Mouse (Mus musculus): ENCODE results near the gene Ppp3ca. TPM values are rescaled to one million over a fixed set of nuclear protein-coding genes. Genes with fewer than 3 reads are reported as not detected.

The Ppp3ca gene
- total RNA-seq (2021): 10 to 100 TPM; 51.0 to 62.6 TPM
- long read RNA-seq, experiment 1, full-length matches to known transcripts: 70 of 96 reads
- long read RNA-seq, experiment 1, partial matches to known transcripts: 6 of 96 reads
- long read RNA-seq, experiment 1, other reads (novel, unspliced or antisense): 20 of 96 reads
- long read RNA-seq, experiment 2, full-length matches to known transcripts: 61 of 71 reads
- long read RNA-seq, experiment 2, partial matches to known transcripts: 4 of 71 reads
- long read RNA-seq, experiment 2, other reads (novel, unspliced or antisense): 6 of 71 reads

DNA sequence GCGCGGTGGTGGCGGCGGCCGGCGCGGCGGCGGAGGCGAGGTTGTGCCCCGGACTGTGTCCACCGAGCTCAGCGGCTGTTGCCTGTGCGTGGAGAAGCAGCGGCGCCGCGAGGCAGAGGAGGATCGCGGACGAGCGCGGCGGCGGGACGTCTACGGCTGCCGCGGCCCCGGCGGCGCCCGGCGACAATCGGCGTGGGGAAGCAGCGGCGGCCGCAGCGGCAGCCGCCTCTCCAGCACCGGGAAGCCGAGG lies at the start of gene Ppp3ca:
TSS of gene Ppp3ca (plus strand) at position 15 of the 250 bp plus-strand sequence.
- no peak for DNase-seq

- peak; percentile 19 for DNase-seq
These were observed 29.2 kb upstream of the Ppp3ca start for GRCm38 (mm10) chr3:136640544-136641230.

DNA sequence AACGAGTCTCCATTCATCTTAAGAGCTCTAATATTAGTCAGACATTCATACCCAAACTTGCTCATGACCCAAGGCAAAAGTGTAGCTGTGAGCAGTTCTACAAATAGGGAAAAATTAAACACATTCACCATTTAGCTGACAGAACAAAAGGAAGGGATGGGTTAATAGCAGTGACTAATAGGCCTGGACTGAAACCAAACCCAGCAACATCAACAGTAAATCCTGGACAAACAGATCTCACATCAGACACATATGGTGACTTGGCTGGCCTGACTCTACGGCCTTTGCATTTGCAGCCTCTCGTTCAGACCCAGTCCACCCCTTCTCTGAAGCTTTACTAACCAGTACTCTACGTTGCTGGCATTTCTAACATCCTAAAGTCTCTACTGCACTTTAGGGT lies 19.0 kb upstream of the Ppp3ca start:
- no peak for DNase-seq

GRCm38 (mm10) chr3:136651496-136651895 lies 18.4 kb upstream of the Ppp3ca start:
- no peak for DNase-seq

- DNase-seq: no peak
These were observed 13.4 kb upstream of the Ppp3ca start for GRCm38 (mm10) chr3:136656460-136657035.

DNA sequence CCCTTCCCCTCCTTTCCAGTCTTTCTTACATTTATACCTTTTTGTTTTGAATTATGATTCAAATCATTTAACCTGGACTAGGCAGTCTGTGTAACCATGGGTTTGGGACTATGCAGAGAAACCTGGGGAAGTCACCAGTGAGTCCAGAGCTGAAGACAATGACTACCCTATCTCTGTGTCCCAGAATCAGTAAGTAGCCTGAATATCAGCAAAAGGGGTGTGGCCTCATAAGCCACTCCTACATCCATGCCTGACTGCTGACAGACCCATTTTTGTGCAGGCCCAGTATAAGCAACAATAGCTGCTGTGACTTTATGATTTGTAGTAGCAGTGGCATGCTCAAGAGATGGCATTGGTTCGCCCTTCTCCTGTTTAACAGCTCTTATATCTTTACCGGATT lies 11.2 kb upstream of the Ppp3ca start:
- no peak for DNase-seq

DNA sequence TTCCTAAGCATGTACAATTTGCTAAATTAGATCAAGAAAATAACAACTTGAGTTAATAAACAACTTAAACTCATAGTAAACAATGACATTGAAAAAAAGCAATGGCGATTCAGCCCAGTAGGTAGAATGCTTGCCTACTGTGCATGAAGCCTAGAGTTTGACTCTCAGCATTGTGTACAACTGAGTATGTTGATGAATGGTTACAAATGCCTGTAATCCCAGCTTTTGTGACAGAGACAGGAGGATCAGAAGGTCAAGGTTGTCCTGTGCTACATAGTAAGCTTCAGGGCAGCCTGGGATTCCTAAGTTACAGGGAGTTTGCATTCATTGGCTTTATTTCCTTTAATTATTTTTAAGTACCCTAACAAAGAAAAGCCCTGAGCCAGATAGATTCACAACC lies 4.8 kb upstream of the Ppp3ca start:
- no peak for DNase-seq

- DNase-seq: peak; percentile 79
These were observed 1.9 kb upstream of the Ppp3ca start for GRCm38 (mm10) chr3:136668072-136668471.

GRCm38 (mm10) chr3:136669231-136670109 lies 454 bp upstream of the Ppp3ca start:
- peak; percentile 100 for DNase-seq

GRCm38 (mm10) chr3:136670360-136671131 lies 622 bp downstream of the Ppp3ca start:
- peak; percentile 81 for DNase-seq

- peak; percentile 88 for DNase-seq
These were observed 1.4 kb downstream of the Ppp3ca start for GRCm38 (mm10) chr3:136671161-136671939.

DNA sequence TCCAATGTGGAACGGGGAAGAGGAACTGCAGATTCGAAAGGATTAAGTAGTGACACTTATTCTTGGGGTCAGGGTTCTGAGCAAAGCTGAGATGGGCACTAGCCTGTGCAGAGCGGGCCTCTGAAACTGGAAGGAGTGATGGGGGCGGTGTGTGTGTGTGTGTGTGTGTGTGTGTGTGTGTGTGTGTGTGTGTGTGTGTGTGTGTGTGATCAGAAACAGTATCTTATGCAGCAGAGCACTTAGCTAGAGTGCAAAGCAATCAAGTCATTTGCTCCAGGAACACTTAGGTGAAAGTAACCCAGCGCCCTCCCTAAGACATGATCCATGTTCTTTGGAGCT lies 2.0 kb downstream of the Ppp3ca start:
- peak; percentile 35 for DNase-seq

DNA sequence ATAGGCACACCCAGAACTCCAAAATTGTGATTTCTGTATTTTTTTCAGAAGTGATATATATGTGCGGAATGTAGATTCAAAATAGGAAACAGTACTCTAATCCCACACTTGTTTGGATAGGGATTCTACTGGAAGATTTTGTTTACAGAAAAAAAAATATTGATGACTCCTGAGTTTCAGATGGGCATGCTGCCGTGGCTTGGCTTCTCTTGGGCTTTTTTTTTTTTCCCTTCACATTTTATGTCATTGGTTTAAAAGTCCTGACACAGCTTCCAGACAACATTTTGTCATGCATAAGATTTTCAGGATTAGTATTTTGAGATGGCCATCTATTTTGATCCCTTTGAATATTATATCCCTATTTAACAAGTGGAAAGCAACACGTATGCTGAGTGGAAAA lies 2.9 kb downstream of the Ppp3ca start:
- no peak for DNase-seq

GRCm38 (mm10) chr3:136673363-136673762 lies 3.4 kb downstream of the Ppp3ca start:
- no peak for DNase-seq

- no peak for DNase-seq
These were observed 4.6 kb downstream of the Ppp3ca start for GRCm38 (mm10) chr3:136674486-136674885.

GRCm38 (mm10) chr3:136676991-136677390 lies 7.1 kb downstream of the Ppp3ca start:
- DNase-seq: no peak

GRCm38 (mm10) chr3:136678386-136678785 lies 8.5 kb downstream of the Ppp3ca start:
- peak; percentile 66 for DNase-seq

DNA sequence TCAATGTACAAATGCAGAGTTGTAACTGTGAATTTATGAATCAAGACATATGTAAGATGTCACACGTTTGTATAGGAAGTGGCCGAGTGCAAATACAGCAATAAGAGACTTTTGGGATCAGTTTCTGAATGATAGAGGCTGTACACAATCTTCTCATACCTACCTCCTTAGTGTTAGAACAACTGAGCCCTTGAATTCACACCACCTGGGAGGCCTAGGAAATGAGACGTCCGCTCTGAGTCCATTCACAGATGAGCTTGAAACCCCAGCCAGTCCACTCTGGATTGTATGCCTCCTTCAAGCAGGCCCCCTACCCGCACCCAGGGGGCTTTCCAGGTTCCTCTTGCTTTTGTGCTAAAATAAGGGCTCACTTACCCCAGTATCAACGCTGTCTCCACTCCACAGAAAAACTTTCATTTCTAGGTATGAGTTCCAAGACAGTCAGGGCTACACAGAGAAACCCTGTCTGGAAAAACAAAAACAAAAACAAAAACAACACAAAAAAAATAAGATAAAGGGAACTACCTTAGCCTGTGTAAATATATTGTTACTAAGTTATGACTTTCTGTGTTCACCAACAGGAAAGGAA lies 10.1 kb downstream of the Ppp3ca start:
- no peak for DNase-seq

DNA sequence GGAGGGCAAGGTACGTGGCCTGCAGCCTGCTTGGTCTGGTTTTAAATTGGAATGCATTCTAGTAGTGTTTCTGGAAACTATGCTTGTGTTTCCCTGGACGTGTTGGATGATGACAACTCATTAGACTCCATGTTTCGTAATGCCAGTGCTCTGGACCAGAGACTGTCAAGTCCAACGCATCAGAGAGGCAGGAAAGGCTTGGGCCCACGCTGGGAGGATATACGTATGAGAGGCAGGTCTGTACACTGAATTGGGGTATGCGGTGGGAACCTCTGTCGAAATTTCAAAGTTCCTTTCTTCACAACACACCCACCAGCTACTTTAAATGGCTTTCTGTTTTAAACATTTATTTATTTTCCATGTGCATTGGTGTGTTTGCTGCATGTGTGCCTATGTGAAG lies 12.3 kb downstream of the Ppp3ca start:
- DNase-seq: no peak

- DNase-seq: no peak
These were observed 14.5 kb downstream of the Ppp3ca start for GRCm38 (mm10) chr3:136684191-136684958.
